Mouse (Mus musculus) midbrain, embryonic 13.5 days (tissue): ENCODE results near the gene Enpp1. TPM values are rescaled to one million over a fixed set of nuclear protein-coding genes. Genes with fewer than 3 reads are reported as not detected.

ENCODE experiments used
- ATAC-seq: fragments of 200-750 bp; cut with Nextera tagmentation; 2 replicates; pipeline ENCODE4 v1.8.0; 2017; ENCODE audit warnings: mild to moderate bottlenecking, moderate TSS enrichment, moderate library complexity
- H3K27ac ChIP-seq: fragments of 300-500 bp; sonication (generic); 2 replicates; pipeline ENCODE4 v1.5.1; 2015; ENCODE audit warnings: inconsistent platforms, mild to moderate bottlenecking, moderate library complexity
- H3K27me3 ChIP-seq: fragments of 300-500 bp; sonication (generic); 2 replicates; pipeline ENCODE4 v1.6.1; 2015; ENCODE audit warnings: mild to moderate bottlenecking, inconsistent platforms
- H3K36me3 ChIP-seq: fragments of 300-500 bp; sonication (generic); 2 replicates; pipeline ENCODE4 v1.6.1; 2015; ENCODE audit warnings: mild to moderate bottlenecking, inconsistent platforms
- H3K4me1 ChIP-seq: fragments of 300-500 bp; sonication (generic); replicated peaks from 2 replicates; pipeline ENCODE4 v1.6.1; 2015; ENCODE audit warnings: inconsistent platforms
- H3K4me2 ChIP-seq: fragments of 300-500 bp; sonication (generic); replicated peaks from 2 replicates; pipeline ENCODE4 v1.6.1; 2015; ENCODE audit warnings: moderate library complexity, mild to moderate bottlenecking, inconsistent platforms
- H3K4me3 ChIP-seq: fragments of 300-500 bp; sonication (generic); replicated peaks from 2 replicates; pipeline ENCODE4 v1.5.1; 2015; ENCODE audit warnings: mild to moderate bottlenecking, inconsistent platforms
- H3K9ac ChIP-seq: fragments of 300-500 bp; sonication (generic); replicated peaks from 2 replicates; pipeline ENCODE4 v1.6.1; 2015; ENCODE audit warnings: mild to moderate bottlenecking, inconsistent platforms
- H3K9me3 ChIP-seq: fragments of 300-500 bp; sonication (generic); 2 replicates; pipeline ENCODE4 v1.6.1; 2016; ENCODE audit warnings: mild to moderate bottlenecking, inconsistent platforms
- WGBS: fragments of 180-500 bp; shearing (Covaris S2); methylation state at CpG from one replicate; pipeline ENCODE4 v1.1.7; 2015; 5-methylcytosine and 5-hydroxymethylcytosine counted together
- polyA plus RNA-seq: library from polyadenylated mRNA; unstranded; fragments of >200 nt; fragmentation: Nextera tagmentation; extraction: Ambion mirVana; gene quantifications from 2 replicates; pipeline ENCODE4 v1.2.1, GENCODE M21; 2015

Gene Enpp1
- polyA plus RNA-seq, 1 experiment from 2014 or later, result 2.1 TPM

DNA sequence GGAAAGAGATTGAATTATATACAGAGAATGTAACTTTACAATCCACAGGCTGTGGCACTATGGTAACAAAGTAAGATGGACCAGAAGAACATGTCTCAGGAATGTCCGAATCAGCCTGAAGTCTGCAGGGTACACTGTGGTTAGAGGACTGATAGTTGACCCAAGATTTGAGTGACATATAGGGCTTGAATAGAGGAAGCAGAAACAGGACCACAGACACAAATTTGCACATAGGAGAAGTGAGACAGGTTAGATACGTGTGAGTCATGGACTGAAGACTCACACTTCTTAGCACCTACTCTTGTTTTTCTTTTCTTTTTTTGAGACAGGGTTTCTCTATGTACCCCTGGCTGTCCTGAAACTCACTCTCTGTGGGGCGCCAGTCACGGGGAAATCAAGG, 15.5 kb upstream of the Enpp1 start:
- no peaks in the 10 kb centered on the region for H3K9me3 ChIP-seq
- H3K4me2 ChIP-seq, result no peak overlapping the region
- no peaks in the 10 kb centered on the region for H3K36me3 ChIP-seq
- ATAC-seq, result no peak
- H3K27me3 ChIP-seq, result no peaks in the 10 kb centered on the region
- no peak overlapping the region for H3K27ac ChIP-seq
- H3K9ac ChIP-seq, result no peak overlapping the region
- H3K4me3 ChIP-seq, result no peak overlapping the region
- H3K4me1 ChIP-seq, result peaks cover 4% of the 10 kb centered on the region; the same call in 1 of the 2 replicates
- WGBS, result 92% methylated on average over 4 of the region's 4 CpGs

DNA sequence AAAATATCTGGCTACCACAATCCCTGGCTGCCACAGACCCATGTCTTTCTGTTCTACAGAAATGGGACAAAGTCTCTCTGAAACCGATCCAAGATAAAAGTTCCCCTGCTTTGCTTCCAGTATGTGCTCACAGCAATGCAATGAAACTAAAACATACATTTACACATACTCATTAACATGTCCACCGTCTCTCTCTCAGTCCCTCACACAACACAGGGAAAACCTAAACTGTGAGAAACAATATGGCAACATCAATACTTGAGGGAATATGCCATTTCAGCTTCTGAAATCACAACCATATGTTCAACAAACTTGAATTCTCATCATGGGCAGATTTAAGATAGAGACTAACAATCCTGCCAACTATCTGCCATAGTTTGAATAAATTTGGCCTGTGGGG, 13.2 kb upstream of the Enpp1 start:
- Histone ChIP-seq H3K9me3 (no peaks in the 10 kb centered on the region), H3K27me3 (no peaks in the 10 kb centered on the region), H3K27ac (no peak overlapping the region), H3K4me1 (no peaks in the 10 kb centered on the region), H3K4me2 (no peak overlapping the region), H3K4me3 (no peak overlapping the region), H3K9ac (no peak overlapping the region), H3K36me3 (no peaks in the 10 kb centered on the region)
- no peak for ATAC-seq
- WGBS, result 90% methylated on average over 2 of the region's 2 CpGs

DNA sequence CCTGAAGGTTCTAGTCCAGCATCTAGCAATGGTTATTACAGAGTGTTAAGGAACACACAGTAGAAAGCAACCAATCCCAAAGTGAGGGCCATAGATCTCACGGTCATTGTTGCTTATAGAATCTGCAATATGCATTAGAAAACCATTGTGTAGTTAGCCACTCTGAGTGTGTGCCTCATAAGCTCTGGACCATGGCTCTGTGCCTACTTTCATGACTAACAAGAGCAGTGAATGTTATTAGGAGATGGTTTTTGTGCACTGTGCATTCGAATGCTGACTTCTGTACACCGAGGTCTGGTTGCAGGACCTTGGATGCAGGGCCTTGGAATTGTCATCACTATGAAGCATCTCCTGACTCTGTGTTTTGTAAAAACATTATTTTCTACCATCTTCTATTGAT, 9.9 kb upstream of the Enpp1 start:
- Histone ChIP-seq H3K4me3 (no peak overlapping the region), H3K9me3 (no peaks in the 10 kb centered on the region), H3K27me3 (no peaks in the 10 kb centered on the region), H3K4me1 (no peaks in the 10 kb centered on the region; the same call in 1 of the 2 replicates), H3K9ac (no peak overlapping the region), H3K27ac (no peak overlapping the region), H3K36me3 (no peaks in the 10 kb centered on the region), H3K4me2 (no peak overlapping the region)
- 96% methylated on average over 3 of the region's 3 CpGs for WGBS
- no peak for ATAC-seq

DNA sequence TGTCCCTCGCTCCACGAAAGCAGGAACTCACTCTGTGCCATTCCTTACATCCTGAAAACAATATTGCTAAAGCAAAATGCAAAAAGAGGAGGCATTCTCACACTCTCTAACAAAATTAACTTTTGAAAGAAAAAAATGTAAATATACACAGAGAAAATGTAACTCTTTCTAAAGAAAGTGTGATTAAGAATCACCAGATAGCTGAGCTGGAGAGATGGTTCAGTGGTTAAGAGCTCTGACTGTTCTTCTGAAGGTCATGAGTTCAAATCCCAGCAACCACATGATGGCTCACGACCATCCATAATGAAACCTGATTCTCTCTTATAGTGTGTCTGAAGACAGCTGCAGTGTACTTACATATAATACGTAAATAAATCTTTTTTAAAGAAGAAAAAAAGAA, 7.4 kb upstream of the Enpp1 start:
- Histone ChIP-seq H3K9me3 (no peaks in the 10 kb centered on the region), H3K9ac (no peak overlapping the region), H3K27ac (no peak overlapping the region), H3K4me1 (no peaks in the 10 kb centered on the region; the same call in 1 of the 2 replicates), H3K4me3 (no peak overlapping the region), H3K4me2 (no peak overlapping the region), H3K36me3 (no peaks in the 10 kb centered on the region), H3K27me3 (no peaks in the 10 kb centered on the region)
- WGBS, result 93% methylated on average over 4 of the region's 4 CpGs
- no peak for ATAC-seq

DNA sequence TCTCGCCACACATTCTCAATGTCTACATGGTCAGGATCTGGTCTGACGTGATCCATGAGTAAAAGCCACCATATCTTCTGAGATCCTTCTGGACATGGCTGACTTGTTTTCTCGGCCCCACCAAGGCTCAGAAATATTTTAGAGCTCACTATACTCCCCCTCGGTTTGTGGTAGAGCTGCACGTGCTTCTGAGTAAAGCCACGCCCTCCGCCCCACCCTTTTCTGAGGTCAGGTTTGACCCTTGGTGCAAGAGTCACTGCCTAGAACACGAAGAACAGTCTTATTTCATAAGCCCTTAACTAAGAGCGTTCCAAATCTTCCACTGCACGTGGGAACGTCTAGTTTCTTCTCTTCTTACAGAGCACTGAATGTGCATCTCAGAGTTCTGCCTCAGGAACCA, 6.8 kb upstream of the Enpp1 start:
- Histone ChIP-seq H3K27ac (no peak overlapping the region), H3K4me3 (no peak overlapping the region), H3K9ac (no peak overlapping the region), H3K4me1 (no peaks in the 10 kb centered on the region; the same call in 1 of the 2 replicates), H3K36me3 (no peaks in the 10 kb centered on the region), H3K27me3 (no peaks in the 10 kb centered on the region), H3K4me2 (peak overlapping the region; percentile 22), H3K9me3 (no peaks in the 10 kb centered on the region)
- WGBS, result 57% methylated on average over 11 of the region's 11 CpGs
- ATAC-seq, result no peak

DNA sequence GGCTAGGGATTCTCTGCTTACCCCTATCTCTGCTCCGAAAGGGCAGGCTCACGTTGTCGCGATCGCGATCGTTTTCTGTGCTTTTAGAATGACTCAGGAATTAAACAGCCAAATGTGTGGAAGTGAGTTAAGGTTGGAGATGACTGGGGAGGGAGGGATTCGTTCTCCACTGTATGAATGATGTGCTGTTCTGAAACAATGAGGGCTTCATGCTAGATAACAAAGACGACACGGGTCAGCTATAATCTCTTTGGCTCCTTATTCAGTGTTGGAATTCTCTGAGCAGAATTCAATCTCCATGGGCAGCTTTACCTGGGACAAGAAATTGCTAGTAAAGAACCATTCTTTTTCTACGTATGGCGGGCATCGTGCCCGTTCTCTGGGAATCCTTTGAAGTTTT, 6.1 kb upstream of the Enpp1 start:
- Histone ChIP-seq H3K9me3 (no peaks in the 10 kb centered on the region), H3K4me3 (no peak overlapping the region), H3K27ac (no peak overlapping the region), H3K9ac (no peak overlapping the region), H3K27me3 (no peaks in the 10 kb centered on the region), H3K36me3 (no peaks in the 10 kb centered on the region), H3K4me1 (no peaks in the 10 kb centered on the region; the same call in 1 of the 2 replicates), H3K4me2 (peak overlapping the region; percentile 22)
- 33% methylated on average over 14 of the region's 14 CpGs for WGBS
- no peak for ATAC-seq

DNA sequence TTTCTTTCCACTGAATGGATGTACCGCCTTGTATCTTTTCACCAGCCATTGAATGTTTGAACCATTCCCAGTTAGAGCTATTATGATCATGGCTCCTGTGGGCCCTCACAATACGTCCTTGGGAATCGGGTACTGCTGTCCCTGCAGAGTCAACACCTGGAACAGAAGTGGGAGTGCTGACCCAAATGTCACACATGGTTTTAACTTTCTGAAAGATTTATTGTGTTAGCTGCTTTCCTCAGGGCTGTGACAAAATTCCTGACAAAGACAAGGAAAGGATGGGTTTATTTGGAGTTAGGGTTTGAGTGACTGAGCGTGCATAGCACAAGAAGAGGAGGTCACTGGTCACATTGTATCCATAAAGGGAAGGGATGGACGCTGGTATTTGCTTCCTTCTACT, 4.3 kb upstream of the Enpp1 start:
- H3K4me2 ChIP-seq, result no peak overlapping the region
- 73% methylated on average over 5 of the region's 5 CpGs for WGBS
- ATAC-seq, result no peak

DNA sequence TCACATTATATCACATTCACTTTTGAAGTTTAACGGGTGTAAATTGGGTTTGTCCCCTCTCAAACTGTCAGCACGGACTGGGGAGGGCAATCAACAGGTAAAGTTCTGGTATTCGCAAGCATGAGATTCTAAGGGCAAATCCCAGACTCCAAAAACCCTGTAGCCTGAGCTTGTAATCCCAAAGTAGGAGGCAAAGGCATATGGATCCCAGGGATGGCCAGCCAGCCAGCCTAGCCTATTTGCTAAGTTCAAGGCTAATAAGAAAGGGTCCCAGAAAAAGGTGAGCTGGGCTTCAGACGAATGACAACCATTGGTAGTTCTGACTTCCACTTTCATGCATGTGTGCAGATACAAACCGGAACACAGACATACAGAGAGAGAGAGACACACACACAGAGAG, 942 bp upstream of the Enpp1 start:
- peaks cover 9% of the 10 kb centered on the region; the same call in 1 of the 2 replicates for H3K4me1 ChIP-seq
- no peaks in the 10 kb centered on the region for H3K36me3 ChIP-seq
- no peak overlapping the region for H3K4me3 ChIP-seq
- WGBS, result 76% methylated on average over 5 of the region's 5 CpGs
- no peak overlapping the region for H3K27ac ChIP-seq
- no peak for ATAC-seq
- no peaks in the 10 kb centered on the region for H3K9me3 ChIP-seq
- no peak overlapping the region for H3K4me2 ChIP-seq
- peaks cover 26% of the 10 kb centered on the region for H3K27me3 ChIP-seq
- no peak overlapping the region for H3K9ac ChIP-seq

More for the DNA sequence above, 4.3 kb upstream of the Enpp1 start:
- peaks cover 8% of the 10 kb centered on the region; the same call in 1 of the 2 replicates for H3K27me3 ChIP-seq
- H3K9ac ChIP-seq, result no peak overlapping the region
- H3K4me3 ChIP-seq, result no peak overlapping the region
- H3K27ac ChIP-seq, result no peak overlapping the region
- peaks cover 5% of the 10 kb centered on the region; the same call in 1 of the 2 replicates for H3K4me1 ChIP-seq
- no peaks in the 10 kb centered on the region for H3K9me3 ChIP-seq
- no peaks in the 10 kb centered on the region for H3K36me3 ChIP-seq

DNA sequence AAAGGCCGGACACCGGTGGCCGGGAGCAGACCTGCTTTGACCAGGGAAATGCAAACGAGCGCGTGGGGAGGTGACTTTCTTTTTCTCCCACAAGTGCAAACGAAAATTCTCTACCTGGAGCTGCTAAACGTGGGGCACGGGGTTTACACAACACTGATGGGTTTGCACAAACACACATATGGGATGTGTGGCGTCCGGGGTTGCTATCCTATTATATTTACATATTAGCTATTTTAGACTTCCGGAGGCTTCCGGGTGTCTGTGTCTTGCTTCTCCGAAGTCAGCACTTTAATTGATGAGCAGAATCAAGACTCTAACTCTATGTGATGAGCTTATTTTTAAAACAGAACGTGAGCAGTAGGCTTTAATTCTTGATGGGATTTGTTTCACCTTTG, 405 bp upstream of the Enpp1 start:
- H3K4me3 ChIP-seq, result peak overlapping the region; percentile 69
- H3K4me1 ChIP-seq, result peaks cover 9% of the 10 kb centered on the region; the same call in 1 of the 2 replicates
- peak overlapping the region; percentile 72 for H3K9ac ChIP-seq
- peak overlapping the region; percentile 99 for H3K4me2 ChIP-seq
- no peaks in the 10 kb centered on the region for H3K9me3 ChIP-seq
- H3K27ac ChIP-seq, result no peak overlapping the region
- no peak; the same call in none of the 2 replicates for ATAC-seq
- no peaks in the 10 kb centered on the region for H3K36me3 ChIP-seq
- 17% methylated on average over 15 of the region's 15 CpGs for WGBS
- peaks cover 26% of the 10 kb centered on the region for H3K27me3 ChIP-seq

DNA sequence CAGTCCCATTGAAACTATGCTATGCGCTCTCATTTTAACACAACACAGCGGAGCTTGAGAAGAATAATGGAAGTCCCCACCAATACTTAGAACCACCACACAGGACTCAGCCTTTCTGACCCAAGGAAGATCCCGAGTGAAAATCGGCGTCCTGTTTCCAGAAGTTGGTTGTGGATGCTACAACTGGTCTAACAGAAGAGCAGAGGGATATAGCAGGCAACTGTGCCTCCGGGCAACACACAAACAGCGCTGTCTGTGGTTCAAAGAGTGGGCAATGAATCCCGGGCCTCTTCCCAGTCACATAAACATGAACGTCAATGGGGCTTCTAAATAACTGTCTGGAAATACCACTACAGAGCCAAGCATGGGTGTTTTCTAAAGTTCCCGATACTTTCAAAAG, 888 bp downstream of the Enpp1 start:
- Histone ChIP-seq H3K4me1 (peaks cover 9% of the 10 kb centered on the region; the same call in 1 of the 2 replicates), H3K27ac (no peak overlapping the region), H3K4me2 (peak overlapping the region; percentile 99), H3K36me3 (no peaks in the 10 kb centered on the region), H3K4me3 (peak overlapping the region; percentile 69), H3K27me3 (peaks cover 26% of the 10 kb centered on the region), H3K9ac (peak overlapping the region; percentile 72; the same call in 1 of the 2 replicates), H3K9me3 (no peaks in the 10 kb centered on the region)
- peak; percentile 32; the same call in 1 of the 2 replicates for ATAC-seq
- WGBS, result 19% methylated on average over 10 of the region's 10 CpGs

DNA sequence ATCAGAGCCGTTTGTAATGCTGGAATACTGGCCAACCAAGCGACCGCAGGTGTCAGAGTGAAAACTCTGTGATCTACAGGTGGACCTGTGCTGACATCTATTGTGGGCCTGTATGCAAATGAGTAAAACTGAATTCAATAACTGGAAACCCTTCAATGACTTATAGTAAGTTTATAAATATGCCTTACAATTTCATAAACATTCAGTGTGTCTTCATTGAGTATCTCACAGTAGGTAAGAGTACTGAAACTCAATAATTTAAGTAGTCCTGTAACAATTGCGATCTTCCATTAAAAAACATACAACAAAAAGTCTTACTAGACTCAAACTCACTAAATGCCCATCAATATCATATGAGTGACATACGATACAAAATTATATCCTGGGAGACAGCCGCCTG, 1.6 kb downstream of the Enpp1 start:
- no peak overlapping the region for H3K4me2 ChIP-seq
- peaks cover 26% of the 10 kb centered on the region for H3K27me3 ChIP-seq
- no peak overlapping the region for H3K9ac ChIP-seq
- H3K4me3 ChIP-seq, result no peak overlapping the region
- H3K9me3 ChIP-seq, result no peaks in the 10 kb centered on the region
- H3K4me1 ChIP-seq, result peaks cover 9% of the 10 kb centered on the region; the same call in 1 of the 2 replicates
- no peaks in the 10 kb centered on the region for H3K36me3 ChIP-seq
- ATAC-seq, result no peak
- no peak overlapping the region for H3K27ac ChIP-seq
- 93% methylated on average over 6 of the region's 6 CpGs for WGBS

DNA sequence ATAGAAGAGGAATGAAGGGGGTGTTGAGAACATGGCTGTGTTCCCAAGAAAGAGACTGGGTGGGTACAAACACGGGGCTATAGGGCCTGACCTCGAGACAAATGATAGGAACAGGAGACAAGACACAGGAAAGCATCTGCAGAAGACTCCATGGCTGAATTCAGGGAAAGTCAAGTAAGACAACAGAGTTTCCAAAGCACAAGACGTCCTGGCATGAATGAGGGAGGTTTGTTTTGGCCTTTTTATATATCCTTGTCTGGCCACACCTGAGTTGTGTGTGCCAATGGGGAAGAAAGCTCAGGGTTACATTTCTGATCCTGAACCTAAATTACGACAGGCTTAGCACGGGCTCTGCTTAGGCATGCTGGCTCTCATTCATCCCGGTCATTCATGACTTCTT, 4.2 kb downstream of the Enpp1 start:
- WGBS, result 84% methylated on average over 6 of the region's 6 CpGs
- no peaks in the 10 kb centered on the region for H3K9me3 ChIP-seq

More for the DNA sequence above, 4.2 kb downstream of the Enpp1 start:
- Histone ChIP-seq H3K4me2 (no peak overlapping the region), H3K4me3 (no peak overlapping the region), H3K36me3 (no peaks in the 10 kb centered on the region), H3K27ac (no peak overlapping the region), H3K27me3 (peaks cover 24% of the 10 kb centered on the region), H3K9ac (no peak overlapping the region), H3K4me1 (peaks cover 9% of the 10 kb centered on the region; the same call in 1 of the 2 replicates)
- ATAC-seq, result no peak
